Mouse (Mus musculus) v-Abl transformed pro-B cells (cell line): ENCODE measurements at regions not wholly inside any gene's neighbourhood (a gene's known extent, or its start where the extent isn't known, plus 50 kb on each side); places are given as distances from the start of the nearest gene placed in this dataset.

Experiments
- in situ Hi-C, 2 experiments: fragments of 400-800 bp; cut with MboI; formaldehyde crosslinking; loops; one replicate each; pipeline ENCODE4 v1.15.1; 2025; ENCODE audit not compliant: unreplicated experiment in 2 of 2

GRCm38 (mm10) chr10:96723071-96723470 is 106.3 kb downstream of the Btg1 start:
- in situ Hi-C loops, result no loop called here

DNA sequence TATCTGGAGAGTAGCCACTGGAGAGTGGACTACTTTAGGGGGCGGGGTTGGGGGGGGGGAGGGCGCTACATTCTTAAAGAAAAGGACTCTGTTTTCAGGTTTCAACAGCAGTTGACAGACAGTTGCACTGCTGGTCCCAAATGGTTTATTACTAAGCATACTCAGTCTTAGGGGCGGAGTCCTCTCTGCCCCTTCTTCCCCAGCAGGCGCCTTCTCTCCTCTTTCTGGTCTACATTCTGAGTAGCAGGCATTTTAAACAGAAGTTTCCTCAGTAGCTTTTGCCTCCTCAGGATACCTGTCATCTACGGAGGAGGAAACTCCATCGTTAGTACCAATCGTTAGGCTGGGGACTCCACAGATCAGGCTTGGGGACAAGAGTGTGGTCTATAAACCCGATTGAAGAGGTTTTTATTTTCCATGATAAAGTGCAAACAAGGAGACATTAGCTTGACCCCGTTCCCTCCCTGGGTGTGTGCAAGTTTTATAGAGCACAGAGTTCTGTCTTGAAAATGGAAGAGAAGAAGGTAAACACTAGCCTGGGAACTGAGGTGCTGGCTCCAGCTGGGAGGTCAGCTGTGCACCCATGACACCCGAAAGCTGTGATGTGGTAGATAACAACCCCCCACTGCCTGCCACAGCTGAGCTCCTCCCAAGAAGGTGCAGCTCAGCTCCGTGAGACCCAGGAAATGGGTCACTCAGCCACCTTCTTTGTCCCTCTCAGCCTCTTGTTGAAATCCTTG is 107.8 kb downstream of the Btg1 start:
- in situ Hi-C loops, result no loop called here

DNA sequence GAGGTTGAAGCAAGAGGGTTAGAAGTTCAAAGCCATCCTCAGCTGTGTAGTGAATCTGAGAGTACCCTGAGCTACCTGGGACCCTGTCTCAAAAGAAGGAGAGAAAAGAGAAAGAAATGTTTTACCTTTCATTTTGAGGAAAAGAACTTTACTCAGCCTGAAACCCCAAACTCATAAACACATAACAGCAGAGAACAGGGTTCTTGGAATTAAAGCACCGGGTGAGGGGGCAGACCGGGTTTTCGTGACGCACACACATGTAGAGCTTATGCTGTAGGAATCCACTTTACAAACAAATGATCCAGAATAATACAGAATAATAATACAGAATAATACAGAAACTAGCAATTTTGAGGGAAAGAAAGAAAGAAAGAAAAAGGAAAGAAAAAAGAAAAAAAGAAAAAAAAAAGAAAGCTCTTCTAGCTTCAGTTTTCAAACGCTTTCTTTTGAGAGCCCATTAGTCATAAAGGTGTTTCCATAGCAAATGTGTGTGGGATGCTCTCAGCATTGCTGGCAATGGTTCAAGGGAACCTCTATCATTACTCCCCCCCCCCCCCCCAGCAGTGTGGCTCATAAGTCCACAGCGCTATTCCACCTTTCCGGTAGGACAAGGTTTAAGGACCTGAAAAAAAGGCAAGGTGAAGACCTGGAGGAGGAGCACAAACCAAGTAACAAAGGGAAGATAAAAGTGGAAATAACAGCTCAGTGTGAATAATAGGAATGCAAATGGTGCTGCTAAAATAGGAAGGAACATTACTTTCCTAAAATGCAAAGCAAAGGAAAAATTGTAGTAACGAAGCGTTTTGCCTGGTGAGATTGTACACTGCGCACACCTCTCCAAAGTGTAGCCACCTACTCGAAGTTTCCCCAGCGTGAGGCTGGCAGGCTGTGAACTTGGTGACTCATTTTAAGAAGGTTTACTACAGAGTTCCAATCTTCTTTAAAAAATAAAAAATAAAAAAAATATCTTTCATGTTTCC is 110.3 kb downstream of the Btg1 start:
- in situ Hi-C loops, result no loop called here

DNA sequence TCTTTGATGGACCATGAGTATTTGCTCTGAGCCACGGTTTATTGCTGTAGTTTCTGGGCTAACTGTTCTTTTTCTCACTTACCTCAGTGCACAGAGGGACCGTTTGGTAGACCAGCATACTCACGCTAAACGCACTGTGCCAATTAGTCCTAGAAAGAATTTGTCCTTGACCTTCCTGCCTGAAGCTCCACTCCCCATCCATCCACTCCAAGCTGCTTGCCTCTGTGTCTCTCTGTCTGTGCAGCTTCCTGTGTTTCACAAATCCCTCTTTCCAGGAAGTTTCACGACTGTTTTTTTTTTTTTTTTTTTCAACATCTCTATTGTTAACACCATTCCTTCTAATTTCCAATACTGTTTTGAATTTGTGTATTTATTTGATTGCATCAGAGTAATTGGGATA is 116.8 kb downstream of the Btg1 start:
- in situ Hi-C loops, result no loop called here

DNA sequence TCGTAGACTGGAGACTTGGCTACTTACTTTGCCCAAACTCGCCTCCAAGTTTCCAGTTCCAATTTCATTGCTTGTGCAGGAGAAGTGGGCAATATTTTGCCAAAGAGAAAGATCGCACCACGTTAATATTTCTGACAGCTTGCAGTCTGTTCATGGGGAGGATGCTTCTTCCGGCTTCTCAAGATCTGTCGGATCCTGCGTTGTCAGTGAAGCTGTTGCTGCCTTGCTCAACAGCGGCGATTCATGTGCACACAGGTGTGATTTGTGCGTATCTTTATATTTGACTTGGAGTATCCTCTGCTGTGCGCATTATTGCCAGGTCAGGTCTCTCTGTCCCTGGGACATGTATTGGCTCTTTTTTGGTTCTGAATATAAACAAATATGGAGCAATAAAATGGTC is 118.3 kb downstream of the Btg1 start:
- in situ Hi-C loops, result no loop called here

DNA sequence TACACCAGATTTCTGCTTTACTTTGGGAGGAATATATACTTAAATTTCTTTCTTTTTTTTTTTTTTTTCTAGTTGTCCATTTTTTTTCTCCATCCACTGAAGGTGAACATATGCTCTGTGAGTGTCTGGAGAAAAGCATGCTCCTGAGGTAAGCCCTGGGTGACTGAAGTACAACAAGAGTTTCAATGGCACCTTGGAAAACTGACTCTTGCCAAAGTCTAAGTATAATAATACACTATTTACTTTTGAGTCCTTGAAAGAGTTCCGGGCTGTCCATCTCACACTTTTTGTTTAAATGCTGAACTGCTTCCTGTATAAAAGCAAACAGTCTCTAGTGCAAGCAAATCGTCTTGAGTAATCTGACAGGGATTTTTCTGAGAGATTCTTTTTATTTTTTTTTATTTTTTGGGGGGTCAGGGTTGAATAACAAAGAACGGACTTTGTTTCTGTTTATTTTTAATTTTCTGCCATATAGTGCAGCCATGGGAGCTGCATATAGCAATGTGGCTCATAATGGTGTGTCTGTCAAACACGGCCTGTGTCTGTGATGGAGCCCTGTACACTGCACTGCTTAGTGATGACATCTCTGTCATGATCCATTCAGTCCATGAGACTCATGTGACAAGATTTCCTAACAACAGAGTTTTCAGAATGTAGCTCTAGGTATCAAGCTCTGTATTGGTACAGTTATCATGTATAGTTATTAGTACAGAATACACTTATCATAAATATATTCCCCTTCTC is 119.3 kb downstream of the Btg1 start:
- in situ Hi-C loops, result no loop called here

DNA sequence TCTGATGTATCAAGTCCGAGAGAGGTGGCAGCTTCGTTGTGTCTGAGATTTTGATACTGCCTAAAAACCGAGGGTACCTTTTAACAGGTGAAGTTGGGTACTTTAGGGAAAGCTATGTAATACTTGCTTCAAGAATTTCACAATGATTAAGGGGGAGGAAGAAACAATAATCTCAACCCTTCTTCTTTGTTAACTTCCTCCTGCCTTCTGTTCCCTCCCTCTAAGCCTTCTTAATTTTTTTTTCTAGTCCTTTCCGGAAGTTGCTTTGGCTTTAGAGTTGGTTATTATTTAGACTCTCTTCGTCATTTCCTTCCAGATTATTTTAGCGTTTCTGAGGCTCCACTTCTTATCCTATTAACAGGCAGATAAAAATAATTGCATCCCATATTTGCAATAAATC is 121.2 kb downstream of the Btg1 start:
- in situ Hi-C loops, result no loop called here

GRCm38 (mm10) chr10:96738606-96739005 is 121.8 kb downstream of the Btg1 start:
- in situ Hi-C loops, result no loop called here

DNA sequence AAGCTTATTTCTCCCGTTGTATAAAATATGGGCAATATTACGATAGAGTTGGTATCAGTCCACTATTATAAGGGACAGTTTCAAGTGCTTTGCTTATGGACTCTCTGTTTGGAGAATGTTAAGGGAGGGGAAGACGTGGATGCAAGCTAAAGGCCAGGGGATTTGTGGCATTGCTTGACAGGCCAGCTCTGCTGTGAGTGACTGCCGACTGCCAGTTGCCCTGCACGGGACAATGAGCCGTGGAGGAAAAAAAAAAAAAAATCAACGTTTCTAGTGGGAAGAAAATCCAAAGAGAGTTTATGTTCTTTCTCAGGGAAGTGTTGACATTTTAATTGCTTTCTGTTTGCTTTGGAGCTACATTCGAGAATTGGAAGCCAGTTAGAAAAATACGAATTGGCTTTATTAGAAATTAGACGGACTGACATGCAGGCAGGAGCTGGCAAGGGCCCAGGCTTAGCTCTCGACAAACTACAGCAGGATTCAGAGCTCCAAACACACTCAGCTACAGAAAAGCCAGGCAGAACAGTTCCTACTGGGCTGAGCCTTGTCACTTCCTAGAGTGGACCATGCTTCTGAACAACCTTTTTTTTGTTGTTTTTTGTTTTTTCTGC is 127.5 kb downstream of the Btg1 start:
- in situ Hi-C loops, result no loop called here

DNA sequence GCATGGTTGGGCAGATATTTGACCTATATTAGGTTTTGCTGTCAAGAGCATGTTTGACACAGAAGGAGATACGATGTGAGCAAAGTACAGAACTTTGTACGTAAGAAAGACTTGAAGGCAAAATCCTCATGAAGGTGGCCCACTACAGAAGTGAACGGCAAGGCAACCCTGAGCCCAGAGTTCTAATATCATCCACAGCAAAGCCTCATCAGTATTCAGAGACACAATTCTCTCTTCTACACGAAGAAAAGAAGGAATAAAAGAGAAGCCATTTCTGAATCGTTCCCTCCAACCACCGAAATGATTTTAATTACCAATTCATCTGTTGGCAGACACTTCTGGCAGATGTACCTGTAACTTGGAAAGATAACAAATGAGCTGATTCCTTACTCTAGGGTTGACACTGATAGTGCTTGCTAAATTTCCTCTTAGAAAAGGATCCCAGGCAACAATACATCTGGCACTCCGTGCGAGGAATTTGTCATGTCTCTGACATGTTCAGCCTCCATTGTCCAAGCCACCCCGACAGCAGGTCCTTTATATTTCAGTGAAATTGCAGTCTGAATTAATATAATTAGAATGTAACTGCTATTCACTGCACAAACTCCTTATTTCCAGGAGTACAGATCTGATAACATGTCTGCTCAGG is 130.3 kb downstream of the Btg1 start:
- in situ Hi-C loops, result loop anchor here in 1 of 2 experiments (5.0 kb wide), 1 partner anchor 570 kb away; no protein-coding TSS in a partner anchor

DNA sequence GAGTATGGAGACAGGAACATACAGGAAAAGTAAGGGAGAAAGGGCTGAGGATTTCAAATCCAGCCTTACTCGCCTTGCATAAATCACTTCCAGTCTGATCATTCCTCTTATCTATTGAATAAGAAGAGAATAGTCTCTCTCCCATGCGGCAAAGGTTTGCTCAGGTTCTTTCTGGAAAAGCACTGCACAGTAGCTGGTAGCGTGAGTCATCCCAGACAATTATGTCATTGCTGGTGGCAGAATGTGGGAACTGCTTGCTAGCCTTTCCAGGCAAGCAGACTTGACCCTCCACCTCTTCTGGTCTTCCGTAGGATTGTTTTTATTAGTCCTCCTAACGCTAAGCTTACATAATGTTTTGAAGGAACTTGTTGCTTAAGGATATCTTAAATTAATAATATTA is 134.1 kb downstream of the Btg1 start:
- in situ Hi-C loops, result loop anchor here in 1 of 2 experiments (10.0 kb wide), 1 partner anchor 126 kb away; no protein-coding TSS in a partner anchor

DNA sequence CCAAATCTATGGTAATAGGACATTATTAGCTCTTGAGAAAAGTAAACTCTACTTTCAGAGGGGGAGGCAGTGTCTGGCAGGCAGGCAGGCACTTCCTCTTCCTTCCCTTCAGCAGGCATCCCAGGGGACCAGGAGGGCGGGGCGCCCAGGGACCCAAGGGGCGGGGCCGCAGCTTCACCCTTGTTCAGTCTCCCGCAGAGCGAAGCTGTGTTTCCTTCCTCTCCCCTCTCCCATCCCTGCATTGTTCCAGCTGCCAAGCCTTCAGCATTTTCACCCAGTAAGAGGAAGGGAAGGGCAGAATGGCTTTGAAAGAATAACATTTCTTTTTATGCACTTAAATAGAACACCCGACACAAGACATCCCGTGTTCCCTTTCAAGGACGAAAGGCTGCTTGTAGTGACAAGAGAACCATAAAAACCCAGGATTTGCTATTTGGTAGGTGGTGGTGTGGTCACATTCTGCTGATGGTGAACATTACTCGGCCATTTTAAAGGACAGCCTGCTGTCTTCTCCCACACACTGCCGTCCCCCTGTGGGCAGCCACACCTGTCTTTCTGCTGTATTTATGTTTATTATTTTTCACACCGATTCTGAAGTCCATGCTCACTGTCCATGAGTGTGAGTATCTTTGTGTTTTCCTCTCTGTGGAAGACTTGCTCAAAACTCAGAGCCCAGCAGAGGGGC is 134.9 kb downstream of the Btg1 start:
- in situ Hi-C loops, result loop anchor here in 1 of 2 experiments (10.0 kb wide), 1 partner anchor 127 kb away; no protein-coding TSS in a partner anchor

DNA sequence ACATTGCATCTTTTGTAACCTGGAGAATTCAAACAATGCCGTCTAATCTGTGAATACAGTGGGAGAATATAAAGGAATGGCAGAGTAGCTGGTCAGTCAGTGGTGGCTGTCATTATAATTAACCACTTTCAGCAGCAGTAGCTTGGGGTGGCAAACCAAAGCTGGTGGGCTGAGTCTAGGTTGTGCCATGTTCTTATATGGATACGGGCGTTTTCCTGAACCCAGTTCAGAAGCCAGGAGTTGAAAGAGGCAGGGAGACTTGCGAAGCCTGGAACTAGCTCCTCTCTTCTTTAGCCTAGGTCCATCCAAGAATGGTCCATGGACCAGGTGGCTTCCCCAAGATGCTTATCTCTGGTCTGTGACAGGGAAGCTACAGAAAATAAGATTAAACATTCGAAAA is 135.7 kb downstream of the Btg1 start:
- in situ Hi-C loops, result loop anchor here in 1 of 2 experiments (10.0 kb wide), 1 partner anchor 128 kb away; no protein-coding TSS in a partner anchor

DNA sequence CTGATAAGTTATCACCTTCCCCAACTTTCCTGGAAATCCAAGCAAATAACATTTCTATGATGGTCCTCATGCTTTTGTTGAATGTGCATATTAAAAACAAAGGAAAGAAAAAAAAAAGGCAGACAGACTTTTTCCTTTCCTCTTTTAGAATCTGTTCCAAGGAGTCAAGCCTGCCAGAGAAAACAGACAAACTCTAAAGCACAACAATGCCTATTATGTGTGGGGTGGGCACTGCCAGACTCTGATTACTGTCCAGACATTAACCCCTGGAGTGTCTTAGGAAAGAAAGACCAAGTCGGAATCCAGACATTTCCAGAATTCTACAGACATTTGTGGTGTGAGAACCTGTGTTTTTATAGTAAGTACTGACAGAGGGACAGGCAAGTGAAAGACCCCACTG is 136.7 kb downstream of the Btg1 start:
- in situ Hi-C loops, result loop anchor here in 1 of 2 experiments (10.0 kb wide), 1 partner anchor 129 kb away; no protein-coding TSS in a partner anchor

GRCm38 (mm10) chr10:96755674-96756073 is 138.9 kb downstream of the Btg1 start:
- in situ Hi-C loops, result loop anchor here in 1 of 2 experiments (10.0 kb wide), 1 partner anchor 131 kb away; no protein-coding TSS in a partner anchor

- in situ Hi-C loops, result loop anchor here in 1 of 2 experiments (10.0 kb wide), 1 partner anchor 132 kb away; no protein-coding TSS in a partner anchor
Measured at GRCm38 (mm10) chr10:96756355-96757084, 139.7 kb downstream of the Btg1 start.

GRCm38 (mm10) chr10:96757311-96757710 is 140.5 kb downstream of the Btg1 start:
- in situ Hi-C loops, result loop anchor here in 1 of 2 experiments (10.0 kb wide), 1 partner anchor 133 kb away; no protein-coding TSS in a partner anchor

GRCm38 (mm10) chr10:96761601-96762000 is 144.8 kb downstream of the Btg1 start:
- in situ Hi-C loops, result no loop called here
